Mouse (Mus musculus): ENCODE results near the gene Glod5. TPM values are rescaled to one million over a fixed set of nuclear protein-coding genes. Genes with fewer than 3 reads are reported as not detected.

The Glod5 gene
- polyA plus RNA-seq, 1 experiment from 2014 or later, result not detected

DNA sequence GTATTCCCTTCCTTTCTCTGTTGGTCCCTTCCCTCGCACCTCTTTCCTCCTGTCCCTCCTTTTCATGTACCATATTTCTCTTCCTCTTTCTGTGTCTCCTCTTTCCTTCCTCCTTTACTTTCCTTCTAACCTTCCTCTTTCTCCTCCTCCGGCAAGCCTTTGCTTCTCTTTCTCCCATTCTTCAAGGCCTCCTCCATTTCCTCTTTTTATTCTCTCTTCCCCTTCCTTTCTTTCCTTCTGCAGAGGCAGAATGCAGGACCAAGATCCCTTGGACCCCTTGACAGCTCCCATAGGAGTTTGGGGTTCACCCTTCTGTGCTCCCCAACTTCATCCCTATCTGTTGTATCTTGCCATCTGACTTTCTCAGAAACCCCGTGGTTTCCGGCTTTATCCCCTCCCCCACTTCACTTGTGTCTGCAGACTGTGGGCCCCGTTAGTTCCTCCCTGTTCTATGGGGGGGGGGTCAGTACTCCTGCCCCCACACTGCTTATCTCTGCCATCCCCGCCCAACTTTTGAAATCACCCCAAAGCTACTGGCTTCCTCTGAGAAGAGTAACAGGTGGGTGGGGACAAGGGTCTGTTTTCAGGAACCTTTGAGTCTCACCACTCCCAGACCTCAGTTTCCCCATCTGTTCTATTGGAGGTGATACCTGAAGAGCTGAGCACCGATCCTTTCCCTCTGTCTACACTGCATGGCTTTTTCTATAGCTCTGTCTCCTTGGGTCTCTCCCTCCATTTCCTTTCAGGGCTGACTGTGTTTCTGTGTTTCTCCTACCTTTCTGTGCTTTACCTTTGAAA is 54.3 kb downstream of the Glod5 start:
- H3K9me3 ChIP-seq, result no peaks in the 10 kb centered on the region
- H3K4me1 ChIP-seq, result no peaks in the 10 kb centered on the region
- H3K4me2 ChIP-seq, result no peak overlapping the region
- H3K36me3 ChIP-seq, result no peaks in the 10 kb centered on the region
- H3K4me3 ChIP-seq, result no peak overlapping the region
- 77% methylated on average over 7 of the region's 7 CpGs for WGBS
- no peaks in the 10 kb centered on the region for H3K27me3 ChIP-seq
- H3K9ac ChIP-seq, result no peak overlapping the region
- no peak for ATAC-seq (ENCODE audit: insufficient number of reproducible peaks, insufficient read depth, low FRiP score, low TSS enrichment, low read depth)
- no peak overlapping the region for H3K27ac ChIP-seq

DNA sequence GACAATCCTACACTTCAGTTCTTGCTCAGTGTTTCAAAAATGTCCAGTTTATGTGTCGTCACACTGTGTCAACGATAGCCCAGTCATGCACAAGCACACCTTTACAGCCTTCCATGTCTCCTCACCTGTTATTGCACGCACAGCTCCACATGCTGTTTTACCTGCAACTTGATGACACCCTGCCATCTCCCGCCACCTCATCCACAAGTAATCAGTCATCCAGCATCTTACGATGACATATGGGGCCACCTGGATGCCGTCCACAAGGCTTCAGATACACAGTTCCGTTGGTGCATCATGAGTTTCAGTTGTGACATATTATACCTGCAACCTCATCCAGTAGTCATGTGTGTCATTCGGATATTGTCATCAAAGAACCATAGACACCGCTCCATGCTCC is 59.4 kb downstream of the Glod5 start:
- Histone ChIP-seq H3K4me3 (no peak overlapping the region), H3K27me3 (no peaks in the 10 kb centered on the region), H3K27ac (no peak overlapping the region), H3K4me2 (no peak overlapping the region), H3K9me3 (no peaks in the 10 kb centered on the region), H3K4me1 (no peaks in the 10 kb centered on the region), H3K9ac (no peak overlapping the region), H3K36me3 (no peaks in the 10 kb centered on the region)
- no peak for ATAC-seq (ENCODE audit: insufficient number of reproducible peaks, insufficient read depth, low FRiP score, low TSS enrichment, low read depth)
- 92% methylated on average over 9 of the region's 9 CpGs for WGBS

Other genes starting within 250 kb of the Glod5 start
- 49.8 and 50.1 TPM in 2 replicates for gene Gripap1, start 228.7 kb downstream of the Glod5 start, polyA plus RNA-seq (2015; fragmentation: Nextera tagmentation; extraction: Ambion mirVana)
- 1.3 and 2.3 TPM in 2 replicates for gene Kcnd1, start 196.2 kb downstream of the Glod5 start, polyA plus RNA-seq (2015; fragmentation: Nextera tagmentation; extraction: Ambion mirVana)
- gene Otud5, start 177.1 kb downstream of the Glod5 start, polyA plus RNA-seq (2015; fragmentation: Nextera tagmentation; extraction: Ambion mirVana), result 47.9 and 51.4 TPM in 2 replicates
- 4.4 and 5.9 TPM in 2 replicates for gene Pim2, start 140.2 kb downstream of the Glod5 start, polyA plus RNA-seq (2015; fragmentation: Nextera tagmentation; extraction: Ambion mirVana)
- 37.3 and 44.0 TPM in 2 replicates for gene Slc35a2, start 134.5 kb downstream of the Glod5 start, polyA plus RNA-seq (2015; fragmentation: Nextera tagmentation; extraction: Ambion mirVana)
- 155 and 156 TPM in 2 replicates for gene Pqbp1, start 119.2 kb downstream of the Glod5 start, polyA plus RNA-seq (2015; fragmentation: Nextera tagmentation; extraction: Ambion mirVana)
- 150 and 173 TPM in 2 replicates for gene Timm17b, start 119.1 kb downstream of the Glod5 start, polyA plus RNA-seq (2015; fragmentation: Nextera tagmentation; extraction: Ambion mirVana)
- gene Gm10491, start 110.7 kb downstream of the Glod5 start, polyA plus RNA-seq (2015; fragmentation: Nextera tagmentation; extraction: Ambion mirVana), result not detected in 2 replicates
- gene Gm10490, start 109.0 kb downstream of the Glod5 start, polyA plus RNA-seq (2015; fragmentation: Nextera tagmentation; extraction: Ambion mirVana), result not detected in 2 replicates
- 2.0 and 3.1 TPM in 2 replicates for gene Pcsk1n, start 98.7 kb downstream of the Glod5 start, polyA plus RNA-seq (2015; fragmentation: Nextera tagmentation; extraction: Ambion mirVana)
- gene Eras, start 89.9 kb downstream of the Glod5 start, polyA plus RNA-seq (2015; fragmentation: Nextera tagmentation; extraction: Ambion mirVana), result not detected in 2 replicates
- gene Hdac6, start 70.6 kb downstream of the Glod5 start, polyA plus RNA-seq (2015; fragmentation: Nextera tagmentation; extraction: Ambion mirVana), result 41.8 TPM in 2 replicates
- 1.6 and 2.0 TPM in 2 replicates for gene Gata1, start 40.4 kb downstream of the Glod5 start, polyA plus RNA-seq (2015; fragmentation: Nextera tagmentation; extraction: Ambion mirVana)
- gene Suv39h1, start 56.3 kb upstream of the Glod5 start, polyA plus RNA-seq (2015; fragmentation: Nextera tagmentation; extraction: Ambion mirVana), result 64.7 and 68.5 TPM in 2 replicates
- 0.41 and 0.44 TPM in 2 replicates for gene Was, start 72.0 kb upstream of the Glod5 start, polyA plus RNA-seq (2015; fragmentation: Nextera tagmentation; extraction: Ambion mirVana)
- gene Wdr13, start 114.4 kb upstream of the Glod5 start, polyA plus RNA-seq (2015; fragmentation: Nextera tagmentation; extraction: Ambion mirVana), result 23.2 and 27.2 TPM in 2 replicates
- 501 and 572 TPM in 2 replicates for gene Rbm3, start 127.4 kb upstream of the Glod5 start, polyA plus RNA-seq (2015; fragmentation: Nextera tagmentation; extraction: Ambion mirVana)
- 12.7 and 13.7 TPM in 2 replicates for gene Tbc1d25, start 157.7 kb upstream of the Glod5 start, polyA plus RNA-seq (2015; fragmentation: Nextera tagmentation; extraction: Ambion mirVana)
- 36.2 and 39.3 TPM in 2 replicates for gene Ebp, start 175.0 kb upstream of the Glod5 start, polyA plus RNA-seq (2015; fragmentation: Nextera tagmentation; extraction: Ambion mirVana)
- gene Porcn, start 188.0 kb upstream of the Glod5 start, polyA plus RNA-seq (2015; fragmentation: Nextera tagmentation; extraction: Ambion mirVana), result 12.7 and 14.1 TPM in 2 replicates
- 41.7 and 47.2 TPM in 2 replicates for gene Ftsj1, start 233.9 kb upstream of the Glod5 start, polyA plus RNA-seq (2015; fragmentation: Nextera tagmentation; extraction: Ambion mirVana)

All from embryonic facial prominence, embryonic 13.5 days (tissue).